Mouse (Mus musculus): ENCODE data around the gene 1700010B08Rik. TPM values are rescaled to one million over a fixed set of nuclear protein-coding genes. Genes with fewer than 3 reads are reported as not detected.
"Not testable (repeated sequence)": the region's sequence is repeated elsewhere in the genome, so short reads cannot be mapped to it uniquely, and the experiment has no call there.

1700010B08Rik gene
- polyA plus RNA-seq (2012; rRNA removed) (not detected in 2 replicates), polyA plus RNA-seq (2014; fragmentation: Nextera tagmentation; extraction: Ambion mirVana) (not detected in 2 replicates)

DNA sequence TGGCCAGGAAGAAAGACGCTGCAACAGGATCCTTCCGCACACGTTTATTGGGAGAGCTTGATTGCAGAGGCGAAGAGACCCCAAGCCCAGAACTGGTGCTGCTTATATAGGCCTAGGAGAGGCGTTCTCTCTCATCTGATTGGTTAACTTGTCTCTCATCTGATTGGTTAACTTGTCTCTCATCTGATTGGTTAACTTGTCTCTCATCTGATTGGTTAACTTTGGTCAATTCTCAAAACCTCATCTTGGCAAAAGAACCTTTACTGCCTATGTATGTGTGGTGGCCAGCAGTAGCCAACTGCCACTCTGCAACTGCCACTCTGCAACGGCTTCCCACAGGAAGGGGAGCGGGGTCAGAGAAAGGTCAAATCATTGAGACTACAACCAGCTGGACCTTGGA lies at the start of gene 1700010B08Rik:
Gene 1700010B08Rik, plus strand, starts transcription at position 301 of the 400 bp plus-strand sequence.
- WGBS (ENCODE audit: insufficient replicate concordance) = 75% methylated on average over 6 of the region's 7 CpGs
- not testable (repeated sequence) for H3K27me3 ChIP-seq (ENCODE audit: control insufficient read depth, insufficient read depth, low read length); DNase-seq (ENCODE audit: low read depth in 3 of 3, low spot score in 3 of 3); H3K4me2 ChIP-seq (ENCODE audit: low read depth); H3K4me3 ChIP-seq (ENCODE audit: insufficient read depth in 1 of 2, low read depth in 2 of 2, low read length in 2 of 2); H3K27ac ChIP-seq; H3K9me3 ChIP-seq (ENCODE audit: control insufficient read depth, low read length); H3K4me1 ChIP-seq (replicated peaks; ENCODE audit: control insufficient read depth in 2 of 2, insufficient read depth in 2 of 2, low read length in 1 of 2); H3K9ac ChIP-seq (replicated peaks); ATAC-seq (ENCODE audit: insufficient read depth); H3K36me3 ChIP-seq (replicated peaks; ENCODE audit: control insufficient read depth, insufficient read depth, low read depth)

DNA sequence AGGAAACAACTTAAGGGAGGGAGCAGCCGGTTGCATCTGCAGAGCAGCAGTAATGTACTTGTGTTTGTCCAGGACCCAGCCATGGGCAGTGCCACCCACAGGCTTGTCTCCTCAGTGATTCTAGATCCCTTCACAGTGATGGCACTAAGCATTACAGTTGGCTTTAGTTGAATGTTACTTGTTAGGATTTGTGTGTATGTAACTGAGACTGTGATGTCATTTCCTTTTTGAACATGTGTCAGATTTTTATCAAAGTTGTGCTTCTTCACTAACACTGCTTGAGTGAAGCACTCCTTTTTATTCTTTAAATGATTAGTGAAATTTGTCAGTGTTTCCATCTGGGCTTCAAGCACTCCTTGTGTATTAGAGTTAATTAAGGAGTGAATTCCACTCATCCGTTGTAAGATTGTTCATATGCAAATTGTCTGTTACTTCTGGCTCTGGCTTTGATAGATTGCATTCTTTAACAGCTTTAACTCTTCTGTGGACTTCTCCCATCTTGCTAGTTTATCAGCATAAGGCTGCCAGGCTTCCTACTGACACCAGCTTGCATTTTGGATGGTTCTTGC lies 46.8 kb upstream of the 1700010B08Rik start:
- H3K9ac ChIP-seq (replicated peaks) = no peak overlapping the region
- H3K27ac ChIP-seq = no peak overlapping the region
- no peaks in the 10 kb centered on the region for H3K27me3 ChIP-seq (ENCODE audit: control insufficient read depth, insufficient read depth, low read length)
- peaks cover 7 to 14% of the 10 kb centered on the region in 2 experiments for H3K4me1 ChIP-seq (replicated peaks; ENCODE audit: control insufficient read depth in 2 of 2, insufficient read depth in 2 of 2, low read length in 1 of 2)
- no peak overlapping the region for H3K4me3 ChIP-seq (ENCODE audit: insufficient read depth in 1 of 2, low read depth in 2 of 2, low read length in 2 of 2)
- ATAC-seq (ENCODE audit: insufficient read depth) (no peak), DNase-seq (ENCODE audit: low read depth in 3 of 3, low spot score in 3 of 3) (no peak)
- TF ChIP-seq EP300 (IDR thresholded peaks at IDR 0.05; ENCODE audit: low read depth) = no peak
- TF ChIP-seq CTCF (IDR thresholded peaks at IDR 0.05; ENCODE audit: low read depth) = no peak
- 66% methylated on average over 2 of the region's 2 CpGs for WGBS (ENCODE audit: insufficient replicate concordance)
- peaks cover under 1% of the 10 kb centered on the region for H3K36me3 ChIP-seq (replicated peaks; ENCODE audit: control insufficient read depth, insufficient read depth, low read depth)
- no peak overlapping the region for H3K4me2 ChIP-seq (ENCODE audit: low read depth)
- no peaks in the 10 kb centered on the region for H3K9me3 ChIP-seq (ENCODE audit: control insufficient read depth, low read length)

DNA sequence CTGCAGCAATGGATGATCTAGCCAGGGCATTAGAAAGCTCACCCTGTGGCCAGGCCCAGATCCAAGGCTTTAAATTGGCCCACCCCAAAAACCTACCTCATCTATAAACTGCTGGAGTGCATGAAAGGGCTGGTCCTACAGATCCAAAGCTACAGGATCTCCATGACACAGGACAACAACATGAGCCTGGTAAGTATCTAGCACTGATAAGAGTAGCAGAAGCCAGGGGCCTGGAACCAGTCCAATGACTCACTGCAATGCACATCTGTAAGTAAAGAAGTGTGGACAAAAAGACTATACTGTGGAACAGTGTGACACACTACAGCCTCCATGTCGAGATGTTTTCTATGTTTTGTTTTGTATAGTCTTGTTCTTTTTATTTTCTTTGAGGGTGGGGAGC lies 45.7 kb upstream of the 1700010B08Rik start:
- Histone ChIP-seq H3K27ac (no peak overlapping the region), H3K9me3 (ENCODE audit: control insufficient read depth, low read length) (no peaks in the 10 kb centered on the region), H3K4me3 (ENCODE audit: insufficient read depth in 1 of 2, low read depth in 2 of 2, low read length in 2 of 2) (no peak overlapping the region), H3K4me1 (replicated peaks; ENCODE audit: control insufficient read depth in 2 of 2, insufficient read depth in 2 of 2, low read length in 1 of 2) (peaks cover 7 to 14% of the 10 kb centered on the region in 2 experiments), H3K4me2 (ENCODE audit: low read depth) (no peak overlapping the region), H3K27me3 (ENCODE audit: control insufficient read depth, insufficient read depth, low read length) (no peaks in the 10 kb centered on the region), H3K9ac (replicated peaks) (no peak overlapping the region), H3K36me3 (replicated peaks; ENCODE audit: control insufficient read depth, insufficient read depth, low read depth) (no peaks in the 10 kb centered on the region)
- TF ChIP-seq CTCF (IDR thresholded peaks at IDR 0.05; ENCODE audit: low read depth) (no peak), EP300 (IDR thresholded peaks at IDR 0.05; ENCODE audit: low read depth) (no peak)
- DNase-seq (ENCODE audit: low read depth in 3 of 3, low spot score in 3 of 3) (no peak), ATAC-seq (ENCODE audit: insufficient read depth) (peak; percentile 67)
- WGBS (ENCODE audit: insufficient replicate concordance) = 63% methylated on average over 1 of the region's 1 CpGs

DNA sequence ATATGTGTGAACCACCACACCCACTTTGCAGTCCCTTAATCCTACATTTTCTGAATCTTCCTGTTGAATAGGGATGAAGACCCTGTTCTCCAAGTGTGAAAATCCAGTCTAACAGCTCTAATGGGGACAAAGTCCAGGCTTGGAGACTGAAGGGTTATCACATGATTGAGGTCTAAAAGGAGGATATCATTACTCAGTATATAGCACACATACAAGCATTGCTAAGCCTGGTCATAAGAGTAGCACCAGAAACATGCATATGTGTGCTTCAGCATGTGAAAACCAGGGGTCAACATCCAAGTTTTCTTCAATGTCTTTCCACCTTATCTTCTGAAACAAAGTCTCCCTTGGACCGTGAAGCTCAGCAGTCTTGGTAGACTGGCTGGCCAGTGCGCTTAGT lies 40.6 kb upstream of the 1700010B08Rik start:
- no peak overlapping the region for H3K4me2 ChIP-seq (ENCODE audit: low read depth)
- H3K27ac ChIP-seq = no peak overlapping the region
- DNase-seq (ENCODE audit: low read depth in 3 of 3, low spot score in 3 of 3) (no peak), ATAC-seq (ENCODE audit: insufficient read depth) (no peak)
- H3K9ac ChIP-seq (replicated peaks) = no peak overlapping the region
- H3K9me3 ChIP-seq (ENCODE audit: control insufficient read depth, low read length) = no peaks in the 10 kb centered on the region
- no peaks in the 10 kb centered on the region for H3K36me3 ChIP-seq (replicated peaks; ENCODE audit: control insufficient read depth, insufficient read depth, low read depth)
- H3K4me3 ChIP-seq (ENCODE audit: insufficient read depth in 1 of 2, low read depth in 2 of 2, low read length in 2 of 2) = no peak overlapping the region
- no peaks in the 10 kb centered on the region for H3K27me3 ChIP-seq (ENCODE audit: control insufficient read depth, insufficient read depth, low read length)
- peaks cover 0 to 15% of the 10 kb centered on the region in 2 experiments; a peak in 3 of 4 replicates for H3K4me1 ChIP-seq (replicated peaks; ENCODE audit: control insufficient read depth in 2 of 2, insufficient read depth in 2 of 2, low read length in 1 of 2)
- TF ChIP-seq EP300 (IDR thresholded peaks at IDR 0.05; ENCODE audit: low read depth) = no peak
- TF ChIP-seq CTCF (IDR thresholded peaks at IDR 0.05; ENCODE audit: low read depth) = no peak
- 78% methylated on average over 2 of the region's 2 CpGs for WGBS (ENCODE audit: insufficient replicate concordance)

DNA sequence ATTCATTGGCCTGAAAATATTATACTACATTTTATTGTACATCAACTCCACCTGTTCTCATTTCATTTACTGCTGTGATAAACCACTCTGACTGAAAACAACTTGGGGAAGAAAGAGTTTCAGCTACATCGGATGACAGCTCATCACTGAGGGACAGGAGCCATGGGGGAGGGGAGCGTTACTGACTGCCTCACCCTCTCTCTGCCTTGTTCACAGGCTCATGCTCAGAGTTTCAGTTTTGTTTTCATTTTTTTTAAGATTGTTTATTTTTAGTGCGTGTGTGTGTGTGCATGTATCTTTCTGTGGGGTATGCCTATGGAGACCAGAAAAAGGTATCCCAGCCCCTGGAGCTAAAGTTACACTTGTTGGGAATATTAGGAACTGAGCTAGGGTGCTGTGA lies 40.0 kb upstream of the 1700010B08Rik start:
- no peak for ATAC-seq (ENCODE audit: insufficient read depth)
- H3K4me3 ChIP-seq (ENCODE audit: insufficient read depth in 1 of 2, low read depth in 2 of 2, low read length in 2 of 2) = no peak overlapping the region

More for the DNA sequence above, 40.0 kb upstream of the 1700010B08Rik start:
- TF ChIP-seq CTCF (IDR thresholded peaks at IDR 0.05; ENCODE audit: low read depth) (no peak), EP300 (IDR thresholded peaks at IDR 0.05; ENCODE audit: low read depth) (no peak)
- WGBS (ENCODE audit: insufficient replicate concordance) = 63% methylated on average over 3 of the region's 3 CpGs
- Histone ChIP-seq H3K9ac (replicated peaks) (no peak overlapping the region), H3K27me3 (ENCODE audit: control insufficient read depth, insufficient read depth, low read length) (no peaks in the 10 kb centered on the region), H3K4me2 (ENCODE audit: low read depth) (no peak overlapping the region), H3K27ac (no peak overlapping the region), H3K36me3 (replicated peaks; ENCODE audit: control insufficient read depth, insufficient read depth, low read depth) (no peaks in the 10 kb centered on the region), H3K9me3 (ENCODE audit: control insufficient read depth, low read length) (no peaks in the 10 kb centered on the region), H3K4me1 (replicated peaks; ENCODE audit: control insufficient read depth in 2 of 2, insufficient read depth in 2 of 2, low read length in 1 of 2) (peaks cover 0 to 10% of the 10 kb centered on the region in 2 experiments; a peak in 2 of 4 replicates)
- no peak for DNase-seq (ENCODE audit: low read depth in 3 of 3, low spot score in 3 of 3)

All from liver, embryonic 14.5 days (tissue).